Mouse (Mus musculus): ENCODE results near the gene Gm5538. TPM values are rescaled to one million over a fixed set of nuclear protein-coding genes. Genes with fewer than 3 reads are reported as not detected.

Gene Gm5538
- polyA plus RNA-seq (2016; fragmentation: Nextera tagmentation; extraction: Ambion mirVana), result not detected in 2 replicates

DNA sequence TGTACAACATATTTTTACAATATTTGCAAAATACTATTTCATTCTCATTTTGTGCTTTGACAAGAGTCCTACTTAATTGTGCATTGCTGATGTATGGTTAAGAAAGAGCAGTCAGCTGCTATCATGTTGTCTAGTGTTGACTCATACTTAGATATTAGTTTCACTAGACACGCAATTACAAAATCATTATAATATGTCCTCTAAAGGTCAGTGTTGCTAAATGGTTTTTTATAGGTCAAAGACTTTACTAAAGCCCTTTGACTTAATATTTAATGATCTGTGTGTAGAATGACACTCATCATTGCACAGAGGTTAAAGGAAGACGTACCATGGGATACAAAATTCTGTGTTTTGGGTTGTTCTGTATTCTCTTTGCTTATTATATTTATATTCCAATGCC, at the start of gene Gm5538:
Gm5538 (plus strand) TSS at position 301 of the 400 bp plus-strand sequence.
- H3K27me3 ChIP-seq (ENCODE audit: low read depth, poor library complexity, severe bottlenecking), result no peaks in the 10 kb centered on the region
- H3K4me1 ChIP-seq, result no peaks in the 10 kb centered on the region
- DNase-seq (ENCODE audit: low spot score), result no peak
- no peaks in the 10 kb centered on the region for H3K9me3 ChIP-seq (replicated peaks)
- H3K36me3 ChIP-seq, result no peaks in the 10 kb centered on the region
- no peak within 1 kb of the TSS for H3K4me3 ChIP-seq
- 90% methylated on average over 2 of the region's 2 CpGs for WGBS
- H3K27ac ChIP-seq (replicated peaks), result no peak within 1 kb of the TSS

DNA sequence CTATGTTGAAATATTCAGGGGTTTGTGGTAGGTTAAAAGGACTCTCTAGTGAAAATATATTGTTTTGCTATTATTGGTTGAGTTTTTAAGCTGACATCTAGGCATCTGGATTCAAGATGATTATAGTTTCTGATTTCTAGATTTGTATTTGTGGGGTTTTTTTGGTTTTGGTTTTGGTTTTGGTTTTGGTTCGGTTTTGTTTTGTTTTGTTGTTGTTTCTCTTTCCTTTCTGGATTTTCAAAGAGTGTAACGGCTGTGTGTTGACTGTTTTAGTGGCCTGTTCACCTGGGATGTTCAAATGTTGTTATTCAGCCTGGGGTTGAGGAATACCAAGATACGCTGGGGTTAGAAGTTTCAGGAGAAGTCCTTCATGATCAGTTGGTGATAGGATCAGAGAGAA, 32.2 kb upstream of the Gm5538 start:
- Histone ChIP-seq H3K4me3 (no peak overlapping the region), H3K27me3 (ENCODE audit: low read depth, poor library complexity, severe bottlenecking) (no peaks in the 10 kb centered on the region), H3K4me1 (no peaks in the 10 kb centered on the region), H3K27ac (replicated peaks) (no peak overlapping the region), H3K9me3 (replicated peaks) (no peaks in the 10 kb centered on the region; the same call in 1 of the 2 replicates), H3K36me3 (no peaks in the 10 kb centered on the region)
- no peak for DNase-seq (ENCODE audit: low spot score)
- WGBS, result 83% methylated on average over 3 of the region's 3 CpGs

DNA sequence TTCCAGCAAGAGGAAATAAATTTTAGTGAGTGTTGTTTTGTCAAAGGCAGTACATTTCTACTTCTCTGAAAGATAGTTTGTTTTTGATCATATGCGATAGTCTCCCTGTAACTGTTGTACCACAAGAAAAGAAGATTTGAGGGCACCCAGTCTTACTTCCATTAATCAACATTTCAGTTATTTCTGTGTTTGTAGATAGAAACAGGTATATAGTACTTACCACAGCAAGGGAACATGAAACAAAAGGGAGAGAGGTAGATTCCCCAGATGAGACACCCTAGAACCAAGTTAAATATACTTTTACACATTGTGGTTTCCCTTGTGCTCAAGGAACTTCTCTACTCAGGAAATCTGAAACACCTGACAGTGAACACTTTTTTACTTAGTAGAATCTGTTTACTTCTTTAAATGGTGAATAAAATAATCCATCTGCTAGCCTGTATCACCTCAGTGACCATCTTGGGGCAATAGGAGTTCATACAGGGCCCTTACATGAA, 26.9 kb upstream of the Gm5538 start:
- WGBS, result 89% methylated on average over 1 of the region's 1 CpGs
- no peaks in the 10 kb centered on the region for H3K36me3 ChIP-seq
- H3K4me3 ChIP-seq, result no peak overlapping the region
- H3K4me1 ChIP-seq, result no peaks in the 10 kb centered on the region
- DNase-seq (ENCODE audit: low spot score), result no peak
- no peaks in the 10 kb centered on the region for H3K9me3 ChIP-seq (replicated peaks)
- H3K27me3 ChIP-seq (ENCODE audit: low read depth, poor library complexity, severe bottlenecking), result no peaks in the 10 kb centered on the region
- no peak overlapping the region for H3K27ac ChIP-seq (replicated peaks)

DNA sequence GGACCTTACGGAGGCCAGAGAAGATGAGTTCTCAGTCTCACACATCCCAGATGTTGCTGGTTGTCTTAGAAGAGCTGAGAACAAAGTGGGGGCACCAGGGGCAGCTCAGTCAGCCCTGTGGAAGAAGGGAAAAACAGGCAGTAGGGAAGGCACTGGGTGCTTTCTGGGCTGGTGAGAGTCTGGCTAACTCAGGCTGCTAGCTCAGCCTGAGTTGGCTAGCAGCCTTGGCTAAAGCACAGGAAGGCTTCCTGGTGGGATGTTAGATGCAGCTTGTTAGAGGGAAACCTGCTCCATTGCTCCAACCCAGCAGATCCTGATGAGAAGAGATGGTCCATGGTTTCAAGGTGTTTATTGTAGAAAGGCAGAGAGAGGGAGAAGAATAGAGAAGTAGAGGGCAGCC, 10.3 kb downstream of the Gm5538 start:
- H3K4me3 ChIP-seq, result no peak overlapping the region
- DNase-seq (ENCODE audit: low spot score), result no peak
- no peaks in the 10 kb centered on the region for H3K9me3 ChIP-seq (replicated peaks)
- H3K27ac ChIP-seq (replicated peaks), result no peak overlapping the region
- no peaks in the 10 kb centered on the region for H3K36me3 ChIP-seq
- H3K4me1 ChIP-seq, result no peaks in the 10 kb centered on the region
- 80% methylated on average over 1 of the region's 1 CpGs for WGBS
- no peaks in the 10 kb centered on the region for H3K27me3 ChIP-seq (ENCODE audit: low read depth, poor library complexity, severe bottlenecking)

DNA sequence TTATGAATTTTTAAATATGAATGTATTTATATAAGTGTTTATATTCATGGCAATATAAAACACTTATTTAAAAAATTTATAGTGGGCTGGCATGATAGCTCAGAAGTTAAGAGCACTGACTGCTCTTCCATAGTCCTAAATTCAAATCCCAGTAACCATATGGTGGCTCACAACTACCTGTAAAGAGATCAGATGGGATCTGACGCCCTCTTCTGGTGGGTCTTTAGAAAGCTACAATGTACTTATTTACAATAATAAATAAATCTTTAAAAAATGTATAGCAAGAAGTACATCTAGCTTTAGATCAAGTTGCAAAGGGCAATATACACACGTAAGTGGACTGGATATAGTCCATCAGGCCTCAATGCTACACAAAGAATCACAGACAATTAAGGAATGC, 14.6 kb downstream of the Gm5538 start:
- 15% methylated on average over 2 of the region's 2 CpGs for WGBS
- no peaks in the 10 kb centered on the region for H3K9me3 ChIP-seq (replicated peaks)
- H3K4me1 ChIP-seq, result no peaks in the 10 kb centered on the region
- no peak overlapping the region for H3K4me3 ChIP-seq
- no peak for DNase-seq (ENCODE audit: low spot score)
- H3K27me3 ChIP-seq (ENCODE audit: low read depth, poor library complexity, severe bottlenecking), result no peaks in the 10 kb centered on the region
- H3K27ac ChIP-seq (replicated peaks), result no peak overlapping the region
- no peaks in the 10 kb centered on the region for H3K36me3 ChIP-seq

Other genes with a start within 250 kb of the Gm5538 start
- gene Gm8298, start 131.3 kb downstream of the Gm5538 start, polyA plus RNA-seq (2016; fragmentation: Nextera tagmentation; extraction: Ambion mirVana), result not detected in 2 replicates
- gene C130079G13Rik, start 195.4 kb downstream of the Gm5538 start, polyA plus RNA-seq (2016; fragmentation: Nextera tagmentation; extraction: Ambion mirVana), result not detected in 2 replicates

Measured in midbrain, embryonic 10.5 days (tissue).